ENCODE assay signal across 9 mouse cellular contexts in genomic region chr10:119819102-119819681, GRCm38 (mm10).
DNase-seq lines count a peak whose midpoint lies in the region; ATAC-seq and TF ChIP-seq lines count a peak whose summit lies in the region.
"Had no signal": no experiment of that assay in that cellular context is flagged by ENCODE, and none has a peak within 500 bp of the region (broad histone marks: within the 10 kb centered on the region; RNA-seq: fewer than 3 reads in every experiment).

No protein-coding gene starts in this region.

- no peaks in the 10 kb centered on the region for H3K36me3 ChIP-seq in hindbrain, postnatal 0 days (ENCODE audit: insufficient read depth, low read length)
- H3K36me3 ChIP-seq in limb, embryonic 13.5 days: no peaks in the 10 kb centered on the region

- H3K4me2 ChIP-seq in hindbrain, postnatal 0 days (ENCODE audit: low read depth, low read length): peak overlapping the region; percentile 73
- peak overlapping the region; percentile 62 for H3K4me2 ChIP-seq in limb, embryonic 13.5 days (replicated peaks)

- H3K9me3 ChIP-seq in hindbrain, postnatal 0 days (ENCODE audit: low read length): no peaks in the 10 kb centered on the region
- no peaks in the 10 kb centered on the region for H3K9me3 ChIP-seq in limb, embryonic 13.5 days

- WGBS in hindbrain, postnatal 0 days: 7% methylated on average over 17 of the region's 17 CpGs
- 24% methylated on average over 17 of the region's 17 CpGs for WGBS in limb, embryonic 13.5 days

- H3K9ac ChIP-seq in hindbrain, postnatal 0 days (replicated peaks; ENCODE audit: low read length): peak overlapping the region; percentile 56
- H3K9ac ChIP-seq in limb, embryonic 13.5 days: peak overlapping the region; percentile 27

- peaks cover 12% of the 10 kb centered on the region for H3K4me1 ChIP-seq in hindbrain, postnatal 0 days (ENCODE audit: insufficient read depth, low read length)
- peaks cover 18% of the 10 kb centered on the region for H3K4me1 ChIP-seq in limb, embryonic 13.5 days

- DNase-seq in gastrocnemius, adult 2 months: no peak
- no peak for DNase-seq in gastrocnemius, postnatal 10 days
- peak; percentile 39 for DNase-seq in embryo, embryonic 11 days
- peak; percentile 65 for DNase-seq in hindbrain, postnatal 0 days (ENCODE audit: low spot score)
- peak; percentile 55 for DNase-seq in right cerebral cortex, postnatal 25 days
- DNase-seq in thymus, postnatal 14 days: no peak

- intact Hi-C loops in gastrocnemius, adult 2 months (cut with DNase I): no loop called here

- H3K27me3 ChIP-seq in hindbrain, postnatal 0 days (ENCODE audit: insufficient read depth, low read length): no peaks in the 10 kb centered on the region
- H3K27me3 ChIP-seq in limb, embryonic 13.5 days: peaks cover 4% of the 10 kb centered on the region; the same call in 1 of the 2 replicates

- H3K27ac ChIP-seq in gastrocnemius, adult 2 months: no peak overlapping the region
- peak overlapping the region; percentile 87 for H3K27ac ChIP-seq in hindbrain, postnatal 0 days
- no peak overlapping the region for H3K27ac ChIP-seq in limb, embryonic 13.5 days
- H3K27ac ChIP-seq: macrophage had no signal

- H3K4me3 ChIP-seq in gastrocnemius, adult 2 months: peak overlapping the region; percentile 60
- peak overlapping the region; percentile 47 for H3K4me3 ChIP-seq in hindbrain, postnatal 0 days (ENCODE audit: low read length)
- peak overlapping the region; percentile 28 for H3K4me3 ChIP-seq in limb, embryonic 13.5 days

- peak; percentile 48 for ATAC-seq in hindbrain, postnatal 0 days
- ATAC-seq in limb, embryonic 13.5 days (ENCODE audit: low FRiP score, low read depth): no peak
- ATAC-seq in CD4-positive, CD25-positive, alpha-beta regulatory T cell, adult 4 months: no peak

- TF ChIP-seq CTCF in gastrocnemius, adult 2 months (IDR thresholded peaks at IDR 0.05): no peak
- TF ChIP-seq CTCF in hindbrain, postnatal 0 days (IDR thresholded peaks at IDR 0.05; ENCODE audit: low read depth): no peak

Comparison
In these comparisons a context has a peak if more than half of its experiments do, and no peak if none do; other contexts are left out.
1. DNase-seq: peak in embryo, embryonic 11 days (single experiment), hindbrain, postnatal 0 days (single experiment) and right cerebral cortex, postnatal 25 days (single experiment); none in gastrocnemius, adult 2 months (single experiment), gastrocnemius, postnatal 10 days (single experiment) and thymus, postnatal 14 days (single experiment).
2. Peak in every context shown above with its lines, with median percentiles within 50 percentile points of each other: H3K4me3 ChIP-seq.